Mouse (Mus musculus) bone marrow, adult 2 months (tissue): ENCODE measurements at regions not wholly inside any gene's neighbourhood (a gene's known extent, or its start where the extent isn't known, plus 50 kb on each side); places are given as distances from the start of the nearest gene placed in this dataset.

ENCODE experiments used
- CTCF ChIP-seq: fragments of 200-500 bp; IDR thresholded peaks from 2 replicates; pipeline ENCODE4 v1.5.1; 2011; ENCODE audit warnings: low read length, control low read depth; ENCODE audit not compliant: control insufficient read depth, insufficient read depth
- POLR2A ChIP-seq: fragments of 200-500 bp; IDR thresholded peaks from 2 replicates; pipeline ENCODE4 v1.6.1; 2011; ENCODE audit warnings: low read depth, mild to moderate bottlenecking, control low read depth, low read length, borderline replicate concordance; ENCODE audit not compliant: control insufficient read depth

DNA sequence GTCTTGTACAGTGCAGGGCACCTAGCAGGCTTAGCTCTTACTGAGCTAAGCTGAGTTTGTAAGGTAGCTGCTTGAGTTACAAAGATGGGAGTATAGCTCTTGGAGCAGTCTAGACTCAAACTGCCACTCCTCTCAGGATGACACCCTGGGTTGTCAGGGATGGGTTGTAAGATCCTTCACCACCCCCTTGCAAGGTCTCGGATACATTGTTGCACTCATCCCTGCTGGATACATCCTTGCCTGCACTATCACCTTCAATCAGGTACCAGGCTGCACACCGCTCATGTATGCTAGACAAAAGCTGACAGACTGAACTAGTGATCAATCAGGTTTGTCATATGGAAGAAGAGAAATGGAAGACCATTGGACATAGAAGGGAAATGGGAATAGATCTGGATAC is 390.4 kb upstream of the Trpc7 start:
- TF ChIP-seq CTCF (no peak), POLR2A (no peak)
